Mouse (Mus musculus) E14TG2a.4 (cell line): ENCODE results near the gene Cd33.
A peak's percentile ranks its signal among the peaks of the same experiment; 100 is the strongest.

Experiments used
- H3K27me3 ChIP-seq: 2 replicates; pipeline ENCODE4 v1.6.1; 2014; ENCODE audit warnings: low read length, control low read depth; ENCODE audit not compliant: insufficient read depth
- H3K36me3 ChIP-seq: 2 replicates; pipeline ENCODE4 v1.6.1; 2014; ENCODE audit warnings: low read length, control low read depth; ENCODE audit not compliant: insufficient read depth
- H3K4me1 ChIP-seq: replicated peaks from 2 replicates; pipeline ENCODE4 v1.6.1; 2014; ENCODE audit warnings: low read depth, low read length, control low read depth
- H3K4me3 ChIP-seq: replicated peaks from 2 replicates; pipeline ENCODE4 v1.5.1; 2014; ENCODE audit warnings: mild to moderate bottlenecking, low read length
- H3K9me3 ChIP-seq: 2 replicates; pipeline ENCODE4 v1.6.1; 2014; ENCODE audit warnings: low read length, control low read depth
- CTCF ChIP-seq: conservative IDR thresholded peaks from 2 replicates; pipeline ENCODE4 v1.5.1; 2014; ENCODE audit warnings: low read length
- NANOG ChIP-seq: IDR thresholded peaks from 2 replicates; pipeline ENCODE4 v1.6.1; 2014; ENCODE audit warnings: borderline replicate concordance, low read length, mixed read lengths
- POU5F1 ChIP-seq: IDR thresholded peaks from 2 replicates; pipeline ENCODE4 v1.6.1; 2014; ENCODE audit warnings: low read length, borderline replicate concordance

Gene Cd33

GRCm38 (mm10) chr7:43530216-43530785, 13.9 kb downstream of the Cd33 start:
- H3K4me1 ChIP-seq, result no peaks in the 10 kb centered on the region
- no peak overlapping the region for H3K4me3 ChIP-seq
- H3K36me3 ChIP-seq, result no peaks in the 10 kb centered on the region
- TF ChIP-seq CTCF, result no peak
- no peak for TF ChIP-seq POU5F1
- no peak for TF ChIP-seq NANOG
- H3K9me3 ChIP-seq, result 0 out of 2 replicates have a peak, but pooled peaks cover 8% of the 10 kb centered on the region
- no peaks in the 10 kb centered on the region; the same call in 1 of the 2 replicates for H3K27me3 ChIP-seq

- no peaks in the 10 kb centered on the region for H3K36me3 ChIP-seq
- H3K9me3 ChIP-seq, result no peaks in the 10 kb centered on the region
- TF ChIP-seq NANOG (no peak), POU5F1 (no peak), CTCF (peak; percentile 9; the same call in 1 of the 2 replicates)
- no peaks in the 10 kb centered on the region; the same call in 1 of the 2 replicates for H3K27me3 ChIP-seq
- no peak overlapping the region for H3K4me3 ChIP-seq
- H3K4me1 ChIP-seq, result 0 out of 2 replicates have a peak, but pooled peaks cover 3% of the 10 kb centered on the region
These were observed 18.9 kb downstream of the Cd33 start for GRCm38 (mm10) chr7:43525313-43525712.

- TF ChIP-seq CTCF (no peak), POU5F1 (no peak), NANOG (no peak)
- H3K4me1 ChIP-seq, result peaks cover 7% of the 10 kb centered on the region; the same call in 1 of the 2 replicates
- H3K9me3 ChIP-seq, result no peaks in the 10 kb centered on the region
- H3K36me3 ChIP-seq, result no peaks in the 10 kb centered on the region
- H3K27me3 ChIP-seq, result no peaks in the 10 kb centered on the region
- no peak overlapping the region for H3K4me3 ChIP-seq
These were observed 21.5 kb downstream of the Cd33 start for GRCm38 (mm10) chr7:43522776-43523175.

GRCm38 (mm10) chr7:43518341-43518740, 25.9 kb downstream of the Cd33 start:
- no peaks in the 10 kb centered on the region for H3K9me3 ChIP-seq
- no peak for TF ChIP-seq NANOG
- TF ChIP-seq POU5F1, result no peak
- no peak for TF ChIP-seq CTCF
- H3K4me3 ChIP-seq, result no peak overlapping the region
- H3K27me3 ChIP-seq, result no peaks in the 10 kb centered on the region
- peaks cover 12% of the 10 kb centered on the region for H3K4me1 ChIP-seq
- H3K36me3 ChIP-seq, result no peaks in the 10 kb centered on the region

GRCm38 (mm10) chr7:43515076-43515475, 29.2 kb downstream of the Cd33 start:
- Histone ChIP-seq H3K36me3 (no peaks in the 10 kb centered on the region), H3K27me3 (peaks cover 10% of the 10 kb centered on the region; the same call in 1 of the 2 replicates), H3K4me1 (peaks cover 9% of the 10 kb centered on the region), H3K9me3 (no peaks in the 10 kb centered on the region), H3K4me3 (no peak overlapping the region)
- no peak for TF ChIP-seq NANOG
- no peak for TF ChIP-seq POU5F1
- TF ChIP-seq CTCF, result no peak

GRCm38 (mm10) chr7:43512519-43512918, 31.7 kb downstream of the Cd33 start:
- no peak for TF ChIP-seq NANOG
- TF ChIP-seq POU5F1, result no peak
- no peak for TF ChIP-seq CTCF
- Histone ChIP-seq H3K36me3 (no peaks in the 10 kb centered on the region), H3K4me3 (no peak overlapping the region), H3K9me3 (no peaks in the 10 kb centered on the region), H3K4me1 (peaks cover 5% of the 10 kb centered on the region; the same call in 1 of the 2 replicates), H3K27me3 (peaks cover 12% of the 10 kb centered on the region; the same call in 1 of the 2 replicates)

DNA sequence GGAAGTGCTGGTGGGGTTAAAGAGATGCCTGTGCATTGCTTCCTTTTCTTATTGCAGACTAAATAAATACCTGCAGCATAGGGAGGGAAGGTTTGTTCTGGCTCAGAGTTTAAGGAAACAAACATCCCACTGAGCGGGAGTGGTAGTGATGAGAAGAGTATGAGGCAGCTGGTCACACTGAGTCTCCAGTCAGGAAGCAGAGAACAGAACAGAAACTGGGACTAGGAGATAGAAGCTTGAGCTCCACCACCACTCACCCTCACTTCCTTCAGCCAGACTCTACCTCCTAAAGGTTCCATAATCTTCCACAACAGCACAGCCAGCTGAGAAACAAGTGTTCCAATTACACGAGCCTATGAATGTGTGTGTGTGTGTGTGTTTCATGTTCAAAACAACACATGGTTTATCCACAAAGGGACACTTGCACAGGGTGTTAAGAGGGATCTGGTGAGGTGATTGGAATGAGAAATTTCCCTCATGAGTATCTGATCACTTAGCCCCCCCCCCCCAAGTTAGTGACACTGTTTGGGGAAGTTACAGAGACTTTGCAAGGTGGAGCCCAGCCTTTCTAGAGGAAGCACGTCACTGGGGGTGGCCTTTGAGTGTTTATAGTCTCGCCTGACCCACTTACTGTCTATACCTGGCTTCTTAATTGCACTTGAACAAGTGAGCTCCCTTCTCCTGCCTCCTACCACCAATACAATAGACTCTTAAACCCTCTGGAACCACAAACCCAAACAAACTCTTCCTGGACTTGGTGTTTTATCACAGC, 32.3 kb downstream of the Cd33 start:
- Histone ChIP-seq H3K27me3 (peaks cover 12% of the 10 kb centered on the region; the same call in 1 of the 2 replicates), H3K9me3 (no peaks in the 10 kb centered on the region), H3K4me1 (peaks cover 5% of the 10 kb centered on the region; the same call in 1 of the 2 replicates), H3K4me3 (no peak overlapping the region), H3K36me3 (no peaks in the 10 kb centered on the region)
- TF ChIP-seq NANOG (no peak), POU5F1 (no peak), CTCF (no peak)

- H3K9me3 ChIP-seq, result peaks cover 16% of the 10 kb centered on the region
- TF ChIP-seq NANOG (no peak), POU5F1 (no peak), CTCF (peak; percentile 58)
- H3K4me3 ChIP-seq, result peak overlapping the region; percentile 53
These were observed 48.7 kb downstream of the Cd33 start for GRCm38 (mm10) chr7:43495343-43496021.

More at GRCm38 (mm10) chr7:43495343-43496021, 48.7 kb downstream of the Cd33 start:
- Histone ChIP-seq H3K36me3 (no peaks in the 10 kb centered on the region), H3K27me3 (peaks cover 54% of the 10 kb centered on the region), H3K4me1 (peaks cover 11% of the 10 kb centered on the region)
